Mouse (Mus musculus): ENCODE results near the gene Blvra.
A peak's percentile ranks its signal among the peaks of the same experiment; 100 is the strongest.
"Not testable (repeated sequence)": the region's sequence is repeated elsewhere in the genome, so short reads cannot be mapped to it uniquely, and the experiment has no call there.

Blvra gene

GRCm38 (mm10) chr2:127070435-127070841, at the start of gene Blvra:
Gene Blvra, plus strand, starts transcription at chr2:127070665.
- DNase-seq (ENCODE audit: low spot score), result peak; percentile 94

DNA sequence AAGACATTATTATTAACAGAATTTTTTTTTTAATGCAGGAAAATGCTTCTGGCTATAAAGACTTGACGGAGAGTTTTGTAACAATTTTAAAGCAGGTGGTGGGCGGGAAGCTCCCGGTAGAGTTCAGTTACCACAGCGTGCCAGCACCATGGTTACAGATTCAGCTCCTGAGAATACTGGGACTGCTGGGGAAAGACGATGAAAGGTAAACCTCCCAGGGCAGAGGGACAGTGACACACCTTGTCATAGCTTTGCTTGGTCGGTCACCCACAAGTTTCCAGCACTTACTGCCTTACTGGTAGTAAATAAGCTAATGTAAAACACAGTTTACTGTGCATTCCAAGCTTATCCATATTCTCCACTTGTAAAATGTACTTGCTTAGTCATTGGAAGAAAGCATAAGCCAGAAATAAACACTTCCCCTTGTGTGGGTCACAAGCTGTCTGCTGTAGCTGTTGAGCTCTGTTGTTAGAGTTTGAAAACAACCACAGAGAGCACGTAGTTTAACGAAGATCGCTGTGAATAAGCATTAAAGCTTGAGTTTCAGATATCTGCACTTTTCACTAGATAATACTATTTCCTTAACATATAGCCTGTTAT, 35.4 kb upstream of the Blvra start:
- DNase-seq (ENCODE audit: low spot score), result no peak

GRCm38 (mm10) chr2:127037299-127037698, 33.2 kb upstream of the Blvra start:
- DNase-seq (ENCODE audit: low spot score), result no peak

- DNase-seq (ENCODE audit: low spot score), result no peak
These were observed 9.0 kb upstream of the Blvra start for GRCm38 (mm10) chr2:127061471-127061870.

- no peak for DNase-seq (ENCODE audit: low spot score)
These were observed 1.7 kb upstream of the Blvra start for GRCm38 (mm10) chr2:127068806-127069205.

DNA sequence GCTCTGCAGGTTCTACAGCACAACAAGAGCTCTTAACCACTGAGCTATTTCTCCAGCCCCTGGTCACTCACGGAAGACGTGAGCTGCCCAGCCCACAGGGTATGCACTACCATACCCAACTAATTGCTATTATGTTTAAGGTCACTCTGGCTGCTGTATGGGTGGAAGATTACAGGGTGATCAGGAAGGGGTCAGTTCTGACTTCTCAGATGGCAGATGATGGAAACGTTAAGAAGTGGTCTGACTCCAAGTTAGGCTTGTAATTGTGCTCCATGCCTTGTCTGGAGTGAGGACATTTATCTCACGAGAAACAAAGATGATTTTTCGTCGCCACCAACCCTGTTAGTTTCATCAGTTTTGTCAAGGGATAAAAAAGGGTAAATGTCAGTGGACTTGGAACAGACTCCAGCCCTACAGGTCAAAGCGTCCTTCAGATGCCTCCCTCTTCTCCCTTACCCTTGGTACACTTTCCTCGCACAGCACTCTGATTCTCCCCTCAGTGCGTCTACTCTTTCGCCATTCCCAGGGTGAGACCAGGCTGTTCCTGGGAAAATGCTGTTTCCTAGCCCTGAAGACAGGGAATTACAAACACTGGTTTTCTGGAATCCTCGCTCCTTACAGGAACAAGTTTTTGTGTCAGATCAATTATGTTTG, 557 bp upstream of the Blvra start:
- DNase-seq (ENCODE audit: low spot score), result peak; percentile 1

DNA sequence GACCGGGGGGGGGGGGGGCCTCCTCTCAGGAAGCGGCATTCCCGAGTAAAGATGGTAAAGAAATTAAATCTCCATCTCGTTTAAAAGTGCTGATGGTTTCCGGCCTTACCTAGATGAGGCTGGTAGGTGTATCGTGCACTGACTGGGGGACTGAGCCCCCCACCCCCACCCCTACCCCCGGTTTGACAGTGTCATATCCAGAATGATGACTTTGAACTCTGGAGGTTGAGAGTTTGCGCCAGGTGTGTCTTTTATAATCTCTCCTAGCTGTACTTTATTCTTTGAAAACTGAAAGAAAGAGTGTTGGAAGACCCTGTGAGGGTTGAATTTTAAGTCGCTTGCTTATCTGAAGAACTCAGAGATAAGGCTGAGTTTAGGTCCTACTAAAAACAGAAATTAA, 414 bp downstream of the Blvra start:
- DNase-seq (ENCODE audit: low spot score), result no peak

DNA sequence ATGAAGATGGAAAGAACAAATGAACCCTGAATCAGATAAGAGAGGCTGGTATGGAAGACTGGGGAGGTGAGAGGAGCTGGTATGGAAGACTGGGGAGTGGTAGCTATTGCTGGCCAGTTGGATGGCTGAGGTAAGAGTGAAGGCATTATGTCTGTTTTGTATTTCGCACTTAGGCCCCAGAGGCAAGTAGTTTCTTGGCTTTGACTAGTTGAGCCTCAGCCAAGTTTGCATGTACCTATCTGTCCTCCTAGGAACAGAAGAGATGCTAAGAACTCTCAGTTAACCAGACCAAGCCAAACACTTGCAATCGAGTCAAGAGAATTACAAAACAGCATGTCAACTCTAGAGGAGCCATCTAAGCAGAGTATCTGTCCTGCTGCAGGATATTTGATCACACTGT, 3.7 kb downstream of the Blvra start:
- no peak for DNase-seq (ENCODE audit: low spot score)

GRCm38 (mm10) chr2:127077611-127078010, 7.1 kb downstream of the Blvra start:
- no peak for DNase-seq (ENCODE audit: low spot score)

GRCm38 (mm10) chr2:127079066-127079465, 8.6 kb downstream of the Blvra start:
- DNase-seq (ENCODE audit: low spot score), result not testable (repeated sequence)

DNA sequence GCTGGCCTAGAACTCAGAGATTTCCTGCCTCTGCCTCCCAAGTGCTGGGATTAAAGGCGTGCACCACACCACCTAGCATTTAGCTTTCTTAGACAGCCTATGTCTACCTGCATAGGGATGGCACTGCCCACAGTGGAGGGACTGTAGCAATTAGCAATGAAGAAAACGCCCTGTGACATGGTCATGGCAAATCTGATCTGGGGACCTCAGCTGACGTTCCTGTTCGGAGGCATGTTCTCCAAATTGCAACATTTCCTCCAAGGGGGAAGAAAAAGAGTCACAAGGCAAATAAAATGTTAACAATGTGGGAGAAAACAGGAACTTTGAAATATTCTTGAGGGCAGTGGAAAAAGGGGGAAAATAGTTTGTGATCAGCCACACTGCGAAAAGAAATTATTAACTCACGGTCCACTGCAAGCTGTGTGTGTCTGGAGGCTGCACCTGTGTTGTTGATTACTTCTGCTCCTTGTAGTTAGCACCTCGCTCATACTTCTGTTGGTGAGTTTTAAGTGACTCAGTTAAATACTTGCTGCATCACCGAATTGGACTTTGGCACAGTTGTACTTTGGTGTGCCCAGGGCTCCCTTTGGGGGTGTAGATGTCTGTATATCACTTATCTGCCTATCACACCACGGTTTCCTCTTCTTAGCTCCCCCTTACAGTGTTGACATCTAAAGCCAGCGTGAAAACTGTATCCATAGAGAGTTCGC, 9.6 kb downstream of the Blvra start:
- DNase-seq (ENCODE audit: low spot score), result no peak

GRCm38 (mm10) chr2:127080591-127081218, 10.2 kb downstream of the Blvra start:
- no peak for DNase-seq (ENCODE audit: low spot score)

GRCm38 (mm10) chr2:127086235-127086634, 15.8 kb downstream of the Blvra start:
- DNase-seq (ENCODE audit: low spot score), result no peak

DNA sequence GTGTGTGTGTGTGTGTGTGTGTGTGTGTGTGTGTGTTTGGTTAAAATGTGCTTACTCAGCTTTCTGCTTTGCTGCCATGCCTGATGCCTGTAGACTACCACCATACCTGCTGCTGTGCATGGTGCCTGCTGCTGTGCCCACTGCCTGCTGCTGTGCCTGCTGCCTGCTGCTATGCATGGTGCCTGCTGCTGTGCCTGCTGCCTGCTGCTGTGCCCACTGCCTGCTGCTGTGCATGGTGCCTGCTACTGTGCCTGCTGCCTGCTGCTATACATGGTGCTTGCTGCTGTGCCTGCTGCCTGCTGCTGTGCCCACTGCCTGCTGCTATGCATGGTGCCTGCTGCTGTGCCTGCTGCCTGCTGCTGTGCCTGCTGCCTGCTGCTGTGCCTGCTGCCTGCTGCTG, 19.7 kb downstream of the Blvra start:
- not testable (repeated sequence) for DNase-seq (ENCODE audit: low spot score)

- DNase-seq (ENCODE audit: low spot score), result no peak
These were observed 21.5 kb downstream of the Blvra start for GRCm38 (mm10) chr2:127092000-127092399.

GRCm38 (mm10) chr2:127108986-127109385, 38.5 kb downstream of the Blvra start:
- DNase-seq (ENCODE audit: low spot score), result no peak

DNA sequence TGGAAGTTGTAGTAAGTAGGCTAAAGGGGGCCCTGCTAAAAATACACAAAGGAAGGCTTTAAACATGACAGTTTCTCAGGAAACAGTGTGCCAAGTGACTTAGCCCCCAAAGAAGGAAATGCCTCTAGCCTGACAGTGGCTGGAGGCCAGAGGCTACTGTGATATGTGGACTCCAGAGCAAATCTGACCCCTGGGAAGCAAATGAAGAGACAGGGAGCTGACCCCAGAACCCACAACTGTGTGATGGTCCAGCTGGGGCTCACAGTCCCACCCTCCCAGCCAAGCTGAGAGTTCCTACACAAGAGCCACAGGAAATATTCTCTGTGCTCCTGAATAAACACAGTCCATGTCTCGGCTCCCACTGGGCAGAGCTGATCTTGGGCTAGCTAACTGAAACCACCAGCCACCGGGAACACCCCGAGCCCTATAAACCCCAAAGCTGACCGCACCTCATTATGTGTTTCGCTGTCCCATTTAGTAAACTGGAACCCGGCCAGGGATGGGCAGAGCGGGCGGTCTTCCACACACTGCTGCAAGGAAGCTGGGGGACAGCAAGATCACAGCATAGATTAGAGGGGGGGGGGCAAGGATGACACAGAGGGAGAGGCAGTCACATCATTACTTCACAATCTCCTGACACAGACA, 51.2 kb downstream of the Blvra start:
- DNase-seq (ENCODE audit: low spot score), result no peak

DNA sequence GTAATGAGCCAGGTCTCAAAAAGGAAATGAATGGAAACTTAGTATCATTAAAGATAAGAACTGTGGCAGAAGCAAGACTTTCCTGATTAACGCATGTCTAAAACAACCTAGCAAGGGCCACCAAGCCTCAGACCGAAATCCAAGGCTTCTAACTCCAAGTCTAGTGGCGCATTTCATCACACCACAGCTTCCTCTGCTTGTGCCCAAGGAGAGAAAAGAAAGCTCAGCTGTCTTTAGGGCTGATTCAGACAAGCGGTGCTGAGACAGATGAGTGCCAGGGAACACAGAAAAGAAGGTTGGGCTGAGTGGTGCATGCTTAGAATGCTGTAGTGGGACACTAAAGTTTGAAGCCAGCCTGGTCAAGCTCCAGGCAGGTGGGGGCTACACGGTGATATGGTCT, 58.5 kb downstream of the Blvra start:
- no peak for DNase-seq (ENCODE audit: low spot score)

GRCm38 (mm10) chr2:127131353-127131752, 60.9 kb downstream of the Blvra start:
- DNase-seq (ENCODE audit: low spot score), result no peak

- DNase-seq (ENCODE audit: low spot score), result peak; percentile 96
These were observed 63.4 kb downstream of the Blvra start, which contains the start of gene Ncaph for GRCm38 (mm10) chr2:127133621-127134461. Gene Ncaph, minus strand, starts transcription at chr2:127133954.

- not testable (repeated sequence) for DNase-seq (ENCODE audit: low spot score)
These were observed 64.8 kb downstream of the Blvra start for GRCm38 (mm10) chr2:127135255-127135654.
